Mouse (Mus musculus) CH12.LX (cell line): Measurements from ENCODE around the gene Atxn7l1. TPM values are rescaled to one million over a fixed set of nuclear protein-coding genes. Genes with fewer than 3 reads are reported as not detected.

Experiments
- DNase-seq: peaks from one replicate; pipeline ENCODE4 v3.0.0-alpha.2; 2013; ENCODE audit errors: extremely low read depth
- H3K27ac ChIP-seq: 2 replicates; pipeline ENCODE4 v1.5.1; 2012; ENCODE audit warnings: low read depth, mild to moderate bottlenecking, control low read depth, moderate library complexity; ENCODE audit not compliant: insufficient read depth
- H3K27me3 ChIP-seq: replicated peaks from 2 replicates; pipeline ENCODE3; 2012; ENCODE audit warnings: inconsistent platforms
- H3K36me3 ChIP-seq, 2 experiments: replicated peaks in 1 of 2; 2 replicates each; pipeline versions ENCODE3 to v1.6.1; 2012; ENCODE audit warnings: inconsistent platforms in 1 of 2, low read length in 1 of 2, mild to moderate bottlenecking in 1 of 2, mixed read lengths in 1 of 2, moderate library complexity in 1 of 2; ENCODE audit not compliant: control insufficient read depth in 1 of 2, insufficient read depth in 1 of 2
- H3K4me1 ChIP-seq, 2 experiments: 2 replicates each; pipeline ENCODE4 v1.6.1; 2012; ENCODE audit warnings: inconsistent platforms in 1 of 2, moderate library complexity in 1 of 2; ENCODE audit not compliant: insufficient read depth in 2 of 2, control insufficient read depth in 1 of 2
- H3K4me2 ChIP-seq: 2 replicates; pipeline ENCODE4 v1.6.1; 2012; ENCODE audit warnings: low read depth, mild to moderate bottlenecking, control low read depth; ENCODE audit not compliant: poor library complexity, insufficient read depth, severe bottlenecking
- H3K4me3 ChIP-seq, 3 experiments: fragments of 150-350 bp in 1 of 3; sonication (generic) in 1 of 3; replicated peaks in 1 of 3; 2 replicates each; pipeline versions ENCODE3 to v1.5.1; 2011 to 2012; ENCODE audit warnings: low read depth in 2 of 3, low read length in 2 of 3, mild to moderate bottlenecking in 2 of 3, moderate library complexity in 2 of 3, control low read depth in 1 of 3, improper control_type of control experiment in 1 of 3, inconsistent platforms in 1 of 3, mixed read lengths in 1 of 3; ENCODE audit not compliant: poor library complexity in 1 of 3
- H3K79me2 ChIP-seq: replicated peaks from 2 replicates; pipeline ENCODE4 v1.6.1; 2012; ENCODE audit warnings: mild to moderate bottlenecking, moderate library complexity; ENCODE audit not compliant: control insufficient read depth, poor library complexity, insufficient read depth, severe bottlenecking; ENCODE audit errors: extremely low read depth
- H3K9ac ChIP-seq: 2 replicates; pipeline ENCODE4 v1.6.1; 2012; ENCODE audit warnings: low read depth, mild to moderate bottlenecking, control low read depth, moderate library complexity; ENCODE audit not compliant: insufficient read depth
- H3K9me3 ChIP-seq: replicated peaks from 2 replicates; pipeline ENCODE3; 2012; ENCODE audit warnings: low read length, inconsistent platforms, mixed read lengths
- E2F4 ChIP-seq: IDR thresholded peaks from 2 replicates; pipeline ENCODE4 v1.6.1; 2011; ENCODE audit warnings: low read depth, low read length, improper control_type of control experiment; ENCODE audit not compliant: insufficient replicate concordance
- ETS1 ChIP-seq: conservative IDR thresholded peaks from 2 replicates; pipeline ENCODE4 v1.6.1; 2012; ENCODE audit warnings: low read depth, mild to moderate bottlenecking, inconsistent platforms, low read length, improper control_type of control experiment, moderate library complexity
- GABPA ChIP-seq: IDR thresholded peaks from 2 replicates; pipeline ENCODE4 v1.6.1; 2012; ENCODE audit warnings: low read depth, low read length, improper control_type of control experiment, inconsistent platforms; ENCODE audit not compliant: insufficient replicate concordance
- HCFC1 ChIP-seq: IDR thresholded peaks from 2 replicates; pipeline ENCODE4 v1.6.1; 2012; ENCODE audit warnings: low read depth, mild to moderate bottlenecking, inconsistent platforms, low read length, improper control_type of control experiment
- IRF4 ChIP-seq: IDR thresholded peaks from 2 replicates; pipeline ENCODE4 v1.6.1; 2014; ENCODE audit warnings: low read depth, mild to moderate bottlenecking, inconsistent platforms, low read length, improper control_type of control experiment
- JUN ChIP-seq: IDR thresholded peaks from 2 replicates; pipeline ENCODE4 v1.6.1; 2011; ENCODE audit warnings: low read depth, mild to moderate bottlenecking, low read length, improper control_type of control experiment, moderate library complexity; ENCODE audit not compliant: insufficient read depth
- JUND ChIP-seq: conservative IDR thresholded peaks from 2 replicates; pipeline ENCODE4 v1.6.1; 2011; ENCODE audit warnings: low read depth, low read length, improper control_type of control experiment
- KAT2A ChIP-seq: IDR thresholded peaks from 2 replicates; pipeline ENCODE4 v1.6.1; 2012; ENCODE audit warnings: low read length, improper control_type of control experiment, inconsistent platforms; ENCODE audit not compliant: insufficient replicate concordance
- MXI1 ChIP-seq: IDR thresholded peaks from 2 replicates; pipeline ENCODE4 v1.6.1; 2011; ENCODE audit warnings: mild to moderate bottlenecking, low read depth, low read length, improper control_type of control experiment
- MYC ChIP-seq: IDR thresholded peaks from 2 replicates; pipeline ENCODE4 v1.6.1; 2011; ENCODE audit warnings: low read depth, mild to moderate bottlenecking, improper control_type of control experiment, low read length
- NRF1 ChIP-seq: IDR thresholded peaks from 2 replicates; pipeline ENCODE4 v1.6.1; 2014; ENCODE audit warnings: low read depth, mild to moderate bottlenecking, inconsistent platforms, low read length, improper control_type of control experiment, moderate library complexity
- POLR2AphosphoS2 ChIP-seq: IDR thresholded peaks from 2 replicates; pipeline ENCODE4 v1.6.1; 2011; ENCODE audit warnings: low read depth, low read length, improper control_type of control experiment
- SIN3A ChIP-seq: IDR thresholded peaks from 2 replicates; pipeline ENCODE4 v1.6.1; 2012; ENCODE audit warnings: low read length, improper control_type of control experiment, inconsistent platforms
- SMC3 ChIP-seq: IDR thresholded peaks from 2 replicates; pipeline ENCODE4 v1.6.1; 2011; ENCODE audit warnings: low read depth, low read length, improper control_type of control experiment
- USF1 ChIP-seq: IDR thresholded peaks from 2 replicates; pipeline ENCODE4 v1.6.1; 2014; ENCODE audit warnings: low read depth, mild to moderate bottlenecking, inconsistent platforms, low read length, improper control_type of control experiment
- USF2 ChIP-seq: conservative IDR thresholded peaks from 2 replicates; pipeline ENCODE4 v1.6.1; 2011; ENCODE audit warnings: low read depth, low read length, improper control_type of control experiment
- ZC3H11A ChIP-seq: IDR thresholded peaks from 2 replicates; pipeline ENCODE4 v1.6.1; 2012; ENCODE audit warnings: low read depth, mild to moderate bottlenecking, inconsistent platforms, low read length, improper control_type of control experiment
- ZMIZ1 ChIP-seq: IDR thresholded peaks from 2 replicates; pipeline ENCODE4 v1.6.1; 2012; ENCODE audit warnings: low read depth, mild to moderate bottlenecking, inconsistent platforms, low read length, improper control_type of control experiment
- ZNF384 ChIP-seq: IDR thresholded peaks from 2 replicates; pipeline ENCODE4 v1.6.1; 2012; ENCODE audit warnings: low read depth, low read length, improper control_type of control experiment, inconsistent platforms
- dilution Hi-C: fragments of 300-500 bp; cut with MboI; formaldehyde crosslinking; loops from 2 replicates; pipeline ENCODE4 v1.14.3; 2020; ENCODE audit warnings: low sequenced_read_pairs; ENCODE audit not compliant: extremely low pct_unique_long_range_greater_than_20kb, extremely low pct_ligation_motif_present
- in situ Hi-C: fragments of 300-500 bp; cut with MboI; formaldehyde crosslinking; loops from 3 replicates; pipeline ENCODE4 v1.14.3; 2019; ENCODE audit warnings: low sequenced_read_pairs, low pct_ligation_motif_present, low pct_unique_long_range_greater_than_20kb, mixed read lengths
- polyA plus RNA-seq: library from polyadenylated mRNA; unstranded; fragments of >175 nt; gene quantifications from 2 replicates; pipeline ENCODE4 v1.2.1, GENCODE M21; 2012; ENCODE audit warnings: low read depth; ENCODE audit not compliant: insufficient read length
- total RNA-seq, 2 experiments: library from RNA; depleted of rRNA; stranded (reverse); fragments of 300-350 nt in 1 of 2; fragments of >200 nt in 1 of 2; gene quantifications; 2 replicates each; pipeline ENCODE4 v1.2.3; 2012 to 2014

Gene Atxn7l1
- total and polyA plus RNA-seq, 3 experiments = 8.6 to 55.7 (median 9.0) TPM

- no peak for DNase-seq
- no peak overlapping the region for H3K4me2 ChIP-seq
- H3K4me1 ChIP-seq = peaks cover 13 to 72% of the 10 kb centered on the region in 2 experiments
- TF ChIP-seq KAT2A = no peak
- no peak for TF ChIP-seq E2F4
- TF ChIP-seq MXI1 = no peak
- TF ChIP-seq ETS1 = no peak
- no peak for TF ChIP-seq ZNF384
- TF ChIP-seq USF2 = no peak
- no peak for TF ChIP-seq HCFC1
- no peak for TF ChIP-seq ZC3H11A
- no peak for TF ChIP-seq POLR2AphosphoS2
- TF ChIP-seq IRF4 = no peak
- no peak for TF ChIP-seq SIN3A
- TF ChIP-seq JUND = no peak
- no peak for TF ChIP-seq SMC3
- no peak for TF ChIP-seq JUN
- TF ChIP-seq USF1 = no peak
- TF ChIP-seq ZMIZ1 = no peak
- no peak for TF ChIP-seq NRF1
- TF ChIP-seq GABPA = no peak
- TF ChIP-seq, all 38 proteins: peak for 0
- no peak overlapping the region for H3K4me3 ChIP-seq
- no peak overlapping the region for H3K27ac ChIP-seq
- H3K79me2 ChIP-seq = peaks cover 46% of the 10 kb centered on the region
- H3K36me3 ChIP-seq = peaks cover 4 to 66% of the 10 kb centered on the region in 2 experiments
- dilution Hi-C loops = no loop called here
- H3K27me3 ChIP-seq = no peaks in the 10 kb centered on the region
- no peak overlapping the region for H3K9ac ChIP-seq
- in situ Hi-C loops = no loop called here
- no peaks in the 10 kb centered on the region for H3K9me3 ChIP-seq
These were observed 36.6 kb downstream of the Atxn7l1 start for GRCm38 (mm10) chr12:33184137-33184536.

- in situ Hi-C loops (no loop called here), dilution Hi-C loops (no loop called here)
- Histone ChIP-seq H3K4me3 (no peak overlapping the region), H3K27me3 (no peaks in the 10 kb centered on the region), H3K27ac (no peak overlapping the region), H3K9me3 (no peaks in the 10 kb centered on the region), H3K4me1 (peaks cover 13 to 71% of the 10 kb centered on the region in 2 experiments), H3K79me2 (peaks cover 42% of the 10 kb centered on the region), H3K4me2 (no peak overlapping the region), H3K9ac (no peak overlapping the region), H3K36me3 (peaks cover 4 to 67% of the 10 kb centered on the region in 2 experiments)
- TF ChIP-seq USF2 (no peak), JUND (no peak), E2F4 (no peak), MYC (no peak)
- DNase-seq = no peak
These were observed 37.6 kb downstream of the Atxn7l1 start for GRCm38 (mm10) chr12:33185046-33185445.
